8 mouse cellular contexts compared by ENCODE assay signal in the genomic region with DNA sequence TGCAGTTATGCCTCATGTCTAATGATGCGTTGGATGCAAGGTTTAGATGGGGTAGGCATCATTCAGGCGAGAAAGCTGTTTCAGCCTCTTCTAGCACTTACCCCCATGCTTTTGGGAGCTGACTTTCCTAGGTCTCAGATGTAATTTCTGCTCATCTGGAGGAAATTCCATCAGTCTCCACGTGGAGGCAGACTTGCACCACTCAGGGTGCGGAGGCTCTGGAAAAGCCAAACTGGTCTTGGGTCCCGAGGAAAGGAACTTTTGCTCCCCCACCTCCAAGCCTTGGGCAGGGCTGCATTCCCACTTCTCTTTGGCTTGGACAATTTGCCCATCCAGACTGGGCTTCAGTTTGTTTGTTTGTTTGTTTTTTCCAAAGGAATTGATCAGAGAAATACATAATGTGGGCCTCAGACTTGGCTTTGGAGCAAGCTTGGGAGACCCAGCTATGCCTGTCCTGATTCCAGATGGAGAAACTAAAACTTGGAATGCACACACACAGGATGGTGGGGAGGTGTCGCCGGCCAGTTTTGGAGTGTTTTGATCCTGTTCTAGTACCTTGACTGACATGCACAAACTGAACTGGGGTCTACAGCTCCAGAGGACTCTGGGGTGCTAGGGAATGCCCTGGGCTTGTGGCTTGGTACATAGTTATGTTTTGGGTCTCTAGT. TPM values are rescaled to one million over a fixed set of nuclear protein-coding genes. Genes with fewer than 3 reads are reported as not detected.
DNase-seq lines count a peak whose midpoint lies in the region; ATAC-seq lines count a peak whose summit lies in the region.

No protein-coding gene starts in this region.

- intact Hi-C loops in left cerebral cortex, postnatal 10 days (cut with DNase I) = loop anchor here (1.0 to 10.0 kb wide), 3 partner anchors 213 to 865 kb away; a partner anchor contains a TSS

- peaks cover 11% of the 10 kb centered on the region for H3K27me3 ChIP-seq in heart, embryonic 12.5 days (replicated peaks)

- WGBS in heart, embryonic 12.5 days = 18% methylated on average over 7 of the region's 7 CpGs

- H3K4me1 ChIP-seq in heart, embryonic 12.5 days (replicated peaks) = peaks cover 22% of the 10 kb centered on the region

- H3K9me3 ChIP-seq in heart, embryonic 12.5 days (replicated peaks) = peaks cover 6% of the 10 kb centered on the region

- no peak overlapping the region for H3K27ac ChIP-seq in heart, embryonic 12.5 days (ENCODE audit: poor library complexity, severe bottlenecking)

- peak; percentile 70 to 92 for DNase-seq in heart, adult 18-20 months
- DNase-seq in ZHBTc4 (ENCODE audit: low read depth, low spot score) = peak; percentile 88
- peak; percentile 85 for DNase-seq in embryo, embryonic 11 days
- DNase-seq in heart, postnatal 4 days = peak; percentile 86
- DNase-seq in left cerebral cortex, postnatal 10 days (ENCODE audit: extremely low spot score in 1 of 2, low spot score in 2 of 2) = peak; percentile 58 to 67
- peak; percentile 64 for DNase-seq in thymus, postnatal 14 days

- no peaks in the 10 kb centered on the region for H3K36me3 ChIP-seq in heart, embryonic 12.5 days

- no peak overlapping the region for H3K4me2 ChIP-seq in heart, embryonic 12.5 days

- H3K4me3 ChIP-seq in heart, embryonic 12.5 days = no peak overlapping the region

- no peak for ATAC-seq in heart, embryonic 12.5 days (ENCODE audit: insufficient number of reproducible peaks, low FRiP score)
- ATAC-seq in monocyte, adult 5-6 weeks (replicated peaks; ENCODE audit: insufficient number of reproducible peaks, low FRiP score, low TSS enrichment, poor library complexity, severe bottlenecking) = peak; percentile 59; the same call in 1 of the 2 replicates

- H3K9ac ChIP-seq in heart, embryonic 12.5 days = no peak overlapping the region

RNA-seq across cellular contexts. Expression of a gene that starts 37.8 kb away (rescaled TPM):
- total RNA-seq in heart, adult 18-20 months (2021) = 10 to 100 TPM; 23.5 to 26.5 TPM
- polyA plus RNA-seq in heart, embryonic 12.5 days (2016; fragmentation: Nextera tagmentation; extraction: Ambion mirVana) = 33.7 and 36.1 TPM in 2 replicates
- 10 to 100 TPM; 31.4 to 34.2 TPM for total RNA-seq in heart, postnatal 4 days (2021)
- total RNA-seq in left cerebral cortex, postnatal 10 days (2021) = 10 to 100 TPM; 43.6 to 44.9 TPM
- total RNA-seq in monocyte, adult 5-6 weeks (2017) = 28.3 to 50.1 TPM (median 31.0 TPM) in 3 replicates

RNA-seq across cellular contexts. Expression of a gene that starts 45.3 kb away (rescaled TPM):
- 10 to 100 TPM; 25.9 TPM for total RNA-seq in heart, adult 18-20 months (2021)
- polyA plus RNA-seq in heart, embryonic 12.5 days (2016; fragmentation: Nextera tagmentation; extraction: Ambion mirVana) = 80.9 and 87.1 TPM in 2 replicates
- 10 to 100 TPM; 57.5 to 59.6 TPM for total RNA-seq in heart, postnatal 4 days (2021)
- total RNA-seq in left cerebral cortex, postnatal 10 days (2021) = 10 to 100 TPM; 67.1 to 77.0 TPM
- 11.9 to 23.9 TPM (median 15.9 TPM) in 3 replicates for total RNA-seq in monocyte, adult 5-6 weeks (2017)
